Mouse (Mus musculus): ENCODE data around the gene Gjb4. TPM values are rescaled to one million over a fixed set of nuclear protein-coding genes. Genes with fewer than 3 reads are reported as not detected.

The Gjb4 gene
- polyA plus RNA-seq, 1 experiment from 2014 or later = 0.31 TPM

- Histone ChIP-seq H3K9me3 (ENCODE audit: low read length) (no peaks in the 10 kb centered on the region), H3K36me3 (ENCODE audit: insufficient read depth, low read length) (no peaks in the 10 kb centered on the region), H3K27me3 (replicated peaks; ENCODE audit: insufficient read depth, low read length) (no peaks in the 10 kb centered on the region), H3K4me2 (replicated peaks; ENCODE audit: low read depth, low read length) (no peak overlapping the region), H3K9ac (replicated peaks; ENCODE audit: low read depth) (no peak overlapping the region), H3K27ac (ENCODE audit: low read length) (no peak overlapping the region), H3K4me3 (ENCODE audit: low read depth, low read length) (no peak overlapping the region), H3K4me1 (ENCODE audit: insufficient read depth, low read depth, low read length) (no peaks in the 10 kb centered on the region)
- WGBS = 41% methylated on average over 2 of the region's 2 CpGs
- TF ChIP-seq CTCF (IDR thresholded peaks at IDR 0.05) (no peak), EP300 (IDR thresholded peaks at IDR 0.05) (no peak)
- peak; percentile 23; the same call in 1 of the 2 replicates for ATAC-seq
- no peak for DNase-seq (ENCODE audit: low spot score)
Measured at GRCm38 (mm10) chr4:127306915-127307314, 47.0 kb downstream of the Gjb4 start.

DNA sequence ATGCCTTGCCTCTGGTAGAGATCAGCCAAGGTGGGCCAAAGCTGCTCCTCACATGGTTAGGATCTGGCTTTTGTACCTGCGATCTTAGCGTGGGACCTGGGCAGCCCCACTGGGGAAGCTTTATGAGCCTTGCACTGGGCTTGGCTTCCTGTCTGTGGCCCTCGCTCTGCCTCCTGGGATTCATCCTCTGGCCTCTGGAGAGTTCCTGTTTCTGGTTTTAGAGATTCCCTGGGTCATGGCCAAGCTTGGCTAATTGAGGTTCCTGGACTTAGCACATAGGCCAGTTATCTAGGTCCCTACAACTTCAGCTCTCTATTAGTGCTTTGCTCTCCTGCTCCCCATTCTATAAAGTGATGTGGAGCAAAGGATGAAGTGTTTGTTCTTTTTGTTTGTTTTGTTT lies 50.1 kb downstream of the Gjb4 start:
- no peaks in the 10 kb centered on the region for H3K9me3 ChIP-seq (ENCODE audit: low read length)

More for the DNA sequence above, 50.1 kb downstream of the Gjb4 start:
- no peaks in the 10 kb centered on the region for H3K4me1 ChIP-seq (ENCODE audit: insufficient read depth, low read depth, low read length)
- no peak for ATAC-seq
- TF ChIP-seq EP300 (IDR thresholded peaks at IDR 0.05) (no peak), CTCF (IDR thresholded peaks at IDR 0.05) (no peak)
- no peak overlapping the region for H3K9ac ChIP-seq (replicated peaks; ENCODE audit: low read depth)
- DNase-seq (ENCODE audit: low spot score) = no peak
- H3K4me3 ChIP-seq (ENCODE audit: low read depth, low read length) = no peak overlapping the region
- H3K27me3 ChIP-seq (replicated peaks; ENCODE audit: insufficient read depth, low read length) = no peaks in the 10 kb centered on the region
- H3K27ac ChIP-seq (ENCODE audit: low read length) = no peak overlapping the region
- WGBS = 66% methylated on average over 3 of the region's 3 CpGs
- H3K4me2 ChIP-seq (replicated peaks; ENCODE audit: low read depth, low read length) = no peak overlapping the region
- H3K36me3 ChIP-seq (ENCODE audit: insufficient read depth, low read length) = no peaks in the 10 kb centered on the region

Other genes starting within 250 kb of the Gjb4 start
- gene Tmem35b, start 230.4 kb downstream of the Gjb4 start, polyA plus RNA-seq (2015; fragmentation: Nextera tagmentation; extraction: Ambion mirVana) = 19.7 and 27.7 TPM in 2 replicates
- 0.10 and 0.18 TPM in 2 replicates for gene Dlgap3, start 184.9 kb downstream of the Gjb4 start, polyA plus RNA-seq (2015; fragmentation: Nextera tagmentation; extraction: Ambion mirVana)
- 60.4 and 66.1 TPM in 2 replicates for gene Smim12, start 110.3 kb downstream of the Gjb4 start, polyA plus RNA-seq (2015; fragmentation: Nextera tagmentation; extraction: Ambion mirVana)
- 56.9 and 58.3 TPM in 2 replicates for gene Gja4, start 40.0 kb downstream of the Gjb4 start, polyA plus RNA-seq (2015; fragmentation: Nextera tagmentation; extraction: Ambion mirVana)
- gene Gjb3, start 23.2 kb downstream of the Gjb4 start, polyA plus RNA-seq (2015; fragmentation: Nextera tagmentation; extraction: Ambion mirVana) = 2.9 and 3.3 TPM in 2 replicates
- gene Gjb5, start 4.1 kb upstream of the Gjb4 start, polyA plus RNA-seq (2015; fragmentation: Nextera tagmentation; extraction: Ambion mirVana) = 1.7 and 1.9 TPM in 2 replicates

Measured in lung, postnatal 0 days (tissue).